Mouse (Mus musculus) lung, postnatal 4 days (tissue): ENCODE data around the gene Ptprd.
A peak's percentile ranks its signal among the peaks of the same experiment; 100 is the strongest.

Experiments used
- DNase-seq, 2 experiments: peaks; one replicate each; pipeline ENCODE4 v3.0.0; 2021

Ptprd gene

DNA sequence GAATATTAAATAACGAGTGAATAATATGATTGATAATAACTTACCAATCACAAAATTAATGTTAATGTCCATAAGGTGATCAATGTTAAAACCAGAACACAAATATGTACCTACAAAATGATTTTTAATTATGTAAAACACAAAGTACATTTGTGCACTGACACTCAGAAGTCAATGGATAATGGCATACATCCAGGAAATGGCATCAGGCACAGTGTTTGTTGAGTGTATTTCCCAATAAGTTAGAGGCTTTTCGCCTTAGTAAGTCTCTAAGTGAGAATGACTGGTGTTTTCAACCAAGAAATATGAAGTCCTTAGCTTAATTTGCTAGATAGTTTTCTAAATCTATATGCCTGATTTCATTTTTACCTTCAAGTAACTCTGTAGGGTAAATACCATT lies 1843.5 kb downstream of the Ptprd start:
- no peak for DNase-seq

- DNase-seq = no peak
Measured at GRCm38 (mm10) chr4:76367285-76367684, 1844.5 kb downstream of the Ptprd start.

DNA sequence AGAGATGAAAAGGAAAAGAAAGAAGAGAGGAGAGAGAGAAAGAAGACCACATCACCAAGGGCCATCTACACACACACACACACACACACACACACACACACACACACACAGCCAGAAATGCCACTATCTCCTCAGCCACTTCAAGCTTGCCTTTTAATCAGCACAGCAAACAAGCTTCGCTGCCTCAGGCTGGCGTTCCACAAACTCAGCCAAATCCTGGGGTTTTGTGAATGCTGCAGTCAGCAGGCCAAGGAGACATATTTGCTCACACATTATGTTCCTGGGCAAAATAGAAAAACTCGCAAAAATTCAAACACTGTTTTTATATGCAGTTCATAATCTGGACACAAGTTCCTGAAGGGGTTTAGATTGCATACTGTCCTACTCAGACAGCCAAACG lies 1845.9 kb downstream of the Ptprd start:
- DNase-seq = peak in 1 of 2 experiments; percentile 37

- DNase-seq = peak in 1 of 2 experiments; percentile 22
Measured at GRCm38 (mm10) chr4:76361546-76361945, 1850.2 kb downstream of the Ptprd start.

GRCm38 (mm10) chr4:76354167-76354566 lies 1857.6 kb downstream of the Ptprd start:
- DNase-seq = no peak

DNA sequence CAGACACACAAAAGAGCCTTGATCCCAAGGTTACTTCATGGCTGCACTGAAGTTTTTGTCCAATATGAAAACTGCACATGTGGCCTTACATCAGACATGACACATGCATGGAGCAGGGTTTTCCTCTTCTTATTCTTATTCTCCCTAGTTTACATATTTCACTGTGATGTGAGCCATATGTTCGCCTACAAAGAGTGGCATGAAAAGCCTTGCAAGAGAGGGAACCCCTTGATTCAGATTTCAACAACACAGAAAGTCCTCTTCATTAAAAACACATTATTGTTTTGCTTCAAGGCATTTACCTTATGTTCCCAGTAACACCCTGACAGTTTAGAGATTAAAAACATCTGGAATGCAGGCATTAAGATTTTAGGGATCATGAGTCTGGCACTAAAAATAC lies 1859.3 kb downstream of the Ptprd start:
- no peak for DNase-seq

DNA sequence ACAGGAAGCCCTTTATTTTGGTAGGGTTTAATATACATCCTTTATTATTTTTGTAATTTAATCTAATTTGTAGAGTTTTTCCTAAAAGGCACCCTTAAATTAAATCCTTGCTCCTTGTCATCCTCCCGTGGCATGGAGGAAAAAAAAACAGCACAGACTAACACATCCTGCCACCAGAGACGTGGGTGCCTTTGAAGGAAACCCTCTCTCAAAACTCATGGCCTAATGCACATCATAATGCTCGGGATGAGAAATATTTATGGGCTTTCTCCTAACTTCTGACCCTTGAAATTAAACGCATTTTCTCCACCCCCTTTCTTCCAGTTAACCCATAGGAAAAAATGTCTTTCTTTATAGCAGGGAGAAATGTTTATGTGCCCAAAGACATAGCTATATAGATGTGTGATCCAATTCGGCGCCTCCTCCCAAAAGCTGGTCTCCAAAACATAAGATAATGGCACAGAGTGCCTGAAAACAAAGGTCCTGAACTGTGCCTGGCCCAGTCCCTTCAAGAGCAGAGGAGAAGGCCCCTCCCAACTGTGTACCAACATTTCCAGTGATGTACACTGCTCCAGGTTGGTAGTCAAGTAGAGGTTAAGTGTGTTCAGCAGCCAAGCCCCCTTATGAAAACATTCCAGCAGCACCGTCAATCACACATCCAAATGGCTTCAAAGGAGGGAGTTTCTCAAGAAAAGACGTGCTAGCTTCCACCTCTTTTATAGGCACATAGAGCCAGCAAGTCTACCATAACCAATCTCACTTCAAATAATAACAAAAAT lies 1860.4 kb downstream of the Ptprd start:
- DNase-seq = no peak

DNA sequence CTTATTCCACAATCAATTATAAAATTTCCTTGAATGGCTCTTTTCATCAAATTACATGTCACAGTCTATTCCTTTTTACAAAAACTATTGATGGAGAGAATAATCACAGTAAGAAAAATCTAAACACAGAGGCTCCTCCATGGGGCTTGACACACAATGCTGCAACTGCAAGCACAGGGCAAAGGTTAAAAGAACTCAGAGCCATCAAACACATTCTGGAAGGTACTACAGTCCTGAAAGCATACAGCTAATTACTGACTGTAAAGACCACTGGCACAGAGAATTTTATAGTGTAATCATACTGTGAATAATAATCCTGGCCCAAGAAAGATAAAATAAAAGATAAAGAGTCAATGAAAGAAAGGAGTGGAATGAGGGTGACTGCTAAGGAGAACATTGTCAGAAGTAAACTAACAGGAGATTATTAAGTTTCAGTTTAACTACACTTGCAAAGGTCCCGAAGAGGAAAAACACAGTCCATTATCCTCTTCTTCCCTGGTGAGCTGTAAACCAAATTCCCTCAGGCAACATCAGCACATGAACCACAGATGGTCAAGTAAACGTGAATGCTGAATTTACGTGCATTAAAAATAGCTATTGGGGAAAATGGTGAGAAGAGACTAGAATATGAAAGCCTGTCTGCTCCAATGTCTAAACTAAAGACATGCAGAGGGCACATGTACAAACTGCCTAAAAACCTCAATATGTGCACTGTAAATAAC lies 1861.4 kb downstream of the Ptprd start:
- no peak for DNase-seq

DNA sequence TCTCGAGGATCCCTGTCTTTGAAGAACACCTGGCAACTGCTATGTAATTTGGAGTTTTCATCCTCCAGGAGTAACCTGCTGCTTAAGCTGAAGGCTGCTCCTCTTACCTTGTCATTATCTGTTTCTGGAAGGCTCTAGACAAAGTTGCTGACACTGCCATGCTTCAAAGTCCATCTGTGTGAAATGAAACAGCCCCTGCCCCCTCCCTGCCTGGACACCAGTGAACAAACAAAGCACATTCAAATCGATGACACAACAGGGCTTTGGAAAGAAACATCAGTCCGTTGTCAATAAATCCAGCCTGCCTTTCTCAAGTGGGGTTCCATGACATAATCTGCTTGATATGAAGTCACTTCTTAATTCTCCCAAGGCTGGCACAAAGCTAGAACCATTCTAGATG lies 1867.7 kb downstream of the Ptprd start:
- no peak for DNase-seq

DNA sequence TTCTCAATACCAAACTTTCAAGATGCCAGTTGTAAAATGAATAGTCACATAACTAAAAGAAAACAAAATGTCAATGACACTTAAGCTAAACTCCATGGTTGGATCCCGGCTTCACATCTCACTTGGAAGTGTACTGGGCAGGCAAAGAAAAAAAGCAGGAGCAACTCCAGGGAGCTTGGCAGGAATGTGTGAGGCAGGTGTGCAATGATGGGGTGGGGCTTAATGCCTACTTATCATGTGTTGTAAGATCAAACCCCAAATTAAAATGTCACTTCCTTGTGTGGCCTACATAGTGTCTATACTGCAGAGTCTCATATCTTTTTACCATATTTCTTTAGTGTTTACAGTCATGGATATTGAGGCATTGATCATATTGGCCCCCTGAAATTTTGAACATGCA lies 1873.8 kb downstream of the Ptprd start:
- DNase-seq = no peak

GRCm38 (mm10) chr4:76327346-76327745 lies 1884.4 kb downstream of the Ptprd start:
- peak; percentile 7 to 30 for DNase-seq

GRCm38 (mm10) chr4:76325646-76326045 lies 1886.1 kb downstream of the Ptprd start:
- DNase-seq = no peak

- DNase-seq = peak; percentile 14 to 31
Measured at GRCm38 (mm10) chr4:76324928-76325327, 1886.8 kb downstream of the Ptprd start.

- no peak for DNase-seq
Measured at GRCm38 (mm10) chr4:76324509-76324908, 1887.3 kb downstream of the Ptprd start.

GRCm38 (mm10) chr4:76319874-76320273 lies 1891.9 kb downstream of the Ptprd start:
- DNase-seq = no peak

DNA sequence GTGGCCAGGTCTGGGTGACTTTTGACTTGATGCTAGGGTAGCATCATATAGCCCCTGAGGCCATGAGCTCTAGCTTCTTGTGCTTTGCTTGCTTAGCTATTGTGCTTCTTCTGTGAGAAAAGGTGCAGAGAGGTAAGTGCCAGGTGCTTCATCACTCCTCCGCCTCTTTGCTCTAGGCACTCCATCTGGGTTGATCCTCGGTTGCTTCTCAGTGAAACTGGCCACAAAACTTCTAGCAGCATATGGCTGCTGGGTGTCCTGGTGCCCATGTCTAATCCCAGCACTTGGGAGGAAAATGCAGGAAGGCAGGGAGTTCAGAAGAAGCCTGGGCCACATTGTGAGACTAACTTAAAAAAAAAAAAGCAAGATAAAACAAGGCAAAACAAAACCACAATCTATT lies 1895.8 kb downstream of the Ptprd start:
- DNase-seq = no peak

DNA sequence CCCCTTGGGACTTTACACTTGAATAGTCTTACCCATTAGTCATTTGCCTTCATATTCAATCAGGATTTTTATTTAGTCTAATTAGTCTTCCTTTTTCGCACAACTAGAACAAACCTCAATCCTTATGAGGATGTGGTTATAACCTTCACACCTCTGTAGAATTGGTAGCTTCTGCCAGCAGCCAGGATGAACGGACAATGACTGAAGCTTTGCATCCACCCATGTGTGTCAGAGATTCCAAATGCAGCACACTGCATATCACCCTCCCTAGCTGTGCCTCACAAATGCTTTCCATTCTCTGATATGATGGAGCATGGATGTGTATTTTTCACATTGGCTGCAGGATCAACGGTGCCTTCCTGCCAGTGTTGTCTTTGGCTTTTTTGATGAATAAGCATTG lies 1898.0 kb downstream of the Ptprd start:
- no peak for DNase-seq

DNA sequence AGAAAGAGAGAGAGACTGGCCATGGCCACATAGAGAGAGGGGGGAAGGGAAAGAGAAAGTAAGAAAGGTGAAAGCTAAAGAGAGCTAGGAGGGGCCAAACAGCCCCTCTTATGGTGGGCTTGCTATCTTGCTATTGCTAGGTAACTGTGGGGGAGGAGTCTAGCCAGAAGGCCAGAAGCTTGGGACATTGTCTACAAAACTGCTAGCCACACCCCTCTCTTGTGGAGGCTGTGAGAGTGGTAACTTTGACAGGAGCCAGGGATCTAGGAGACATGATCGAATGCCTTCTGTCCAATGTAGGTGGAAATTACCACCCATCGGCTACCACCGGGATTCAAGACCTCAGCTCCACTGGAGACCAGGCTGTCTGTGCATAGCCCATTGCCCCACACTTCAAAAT lies 1899.2 kb downstream of the Ptprd start:
- no peak for DNase-seq

DNA sequence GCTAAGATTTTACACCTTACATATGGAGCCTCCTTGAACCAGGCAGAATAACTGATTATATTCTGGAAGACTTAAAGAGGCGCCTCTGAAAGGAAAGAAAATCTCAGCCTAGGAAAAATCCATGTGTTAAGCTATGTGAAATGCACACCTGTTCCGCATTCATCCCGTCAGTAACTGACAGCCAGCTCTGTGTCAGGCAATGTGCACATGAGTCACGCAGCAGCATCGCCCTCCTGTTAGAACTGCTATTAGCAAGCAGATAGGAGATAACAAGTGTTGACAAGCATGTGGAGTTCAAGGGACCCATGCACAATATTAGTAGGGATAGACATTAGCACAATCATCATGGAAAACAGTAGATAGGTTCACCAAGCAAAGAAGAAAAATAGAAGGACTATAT lies 1905.8 kb downstream of the Ptprd start:
- no peak for DNase-seq

GRCm38 (mm10) chr4:76297375-76297774 lies 1914.4 kb downstream of the Ptprd start:
- no peak for DNase-seq

DNA sequence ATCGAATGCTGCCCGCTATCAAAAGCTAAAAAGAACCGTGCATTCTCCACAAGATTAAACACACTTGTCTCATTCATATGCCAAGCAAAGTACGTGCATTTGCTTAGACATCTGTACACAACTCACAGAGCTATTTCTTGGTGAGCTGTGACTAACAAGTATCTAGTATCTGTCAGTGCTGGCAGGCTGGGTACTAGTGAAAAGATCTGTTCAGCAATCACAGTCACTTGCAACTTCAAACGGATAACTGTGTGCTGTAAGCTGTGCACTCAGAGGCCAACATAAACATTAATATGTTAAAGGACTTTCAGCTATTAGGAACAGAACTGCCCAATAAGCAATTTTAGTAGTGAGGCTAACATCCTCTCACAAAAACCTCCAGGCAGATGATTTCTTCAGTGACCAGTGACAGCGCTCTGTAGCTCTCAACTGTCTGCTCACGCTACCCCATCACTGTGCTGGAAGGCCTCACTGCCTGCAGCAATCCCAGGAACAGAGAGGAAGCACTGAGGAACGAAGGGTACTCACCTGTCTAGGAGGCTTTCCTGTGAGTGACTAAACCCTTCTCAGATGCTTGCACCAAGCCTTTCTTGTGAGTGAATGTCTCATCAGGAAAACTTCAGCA lies 1918.9 kb downstream of the Ptprd start:
- DNase-seq = peak in 1 of 2 experiments; percentile 6

- no peak for DNase-seq
Measured at GRCm38 (mm10) chr4:76290484-76290818, 1921.3 kb downstream of the Ptprd start.

- no peak for DNase-seq
Measured at GRCm38 (mm10) chr4:76289612-76290483, 1921.9 kb downstream of the Ptprd start.
